Mouse (Mus musculus): ENCODE results near the gene Fzd9. TPM values are rescaled to one million over a fixed set of nuclear protein-coding genes. Genes with fewer than 3 reads are reported as not detected.

The Fzd9 gene
- 5.4 and 5.5 TPM in 2 replicates for polyA plus RNA-seq (2012; rRNA removed)

DNA sequence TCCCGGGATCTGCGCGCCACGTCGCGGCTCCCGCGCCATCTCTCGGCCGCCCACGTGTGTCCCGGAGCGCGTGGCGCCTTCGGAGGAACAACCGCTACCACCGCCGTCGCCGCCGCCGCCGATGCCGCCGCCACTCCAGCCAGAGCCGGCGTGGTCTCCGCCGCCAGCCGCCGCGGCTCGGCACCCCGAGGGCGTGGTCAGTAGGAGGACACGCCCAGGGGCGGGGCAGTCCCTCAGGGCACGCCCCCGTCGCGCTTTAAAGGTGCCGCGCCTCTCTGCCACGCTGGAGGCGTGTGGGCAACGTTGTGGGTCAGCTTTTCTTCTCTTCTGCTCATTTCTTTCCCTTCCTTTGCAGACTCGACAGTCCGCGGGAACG lies at the start of gene Fzd9:
TSS of gene Fzd9 (minus strand) at position 152 of the 376 bp plus-strand sequence.
- DNase-seq (ENCODE audit: extremely low spot score in 1 of 2, low spot score in 1 of 2): peak; percentile 28 to 86

GRCm38 (mm10) chr5:135292001-135292400 lies 41.0 kb upstream of the Fzd9 start:
- DNase-seq (ENCODE audit: extremely low spot score in 1 of 2, low spot score in 1 of 2): no peak

- DNase-seq (ENCODE audit: extremely low spot score in 1 of 2, low spot score in 1 of 2): no peak
Measured at GRCm38 (mm10) chr5:135291193-135291592, 40.2 kb upstream of the Fzd9 start.

- no peak for DNase-seq (ENCODE audit: extremely low spot score in 1 of 2, low spot score in 1 of 2)
Measured at GRCm38 (mm10) chr5:135290703-135291102, 39.7 kb upstream of the Fzd9 start.

DNA sequence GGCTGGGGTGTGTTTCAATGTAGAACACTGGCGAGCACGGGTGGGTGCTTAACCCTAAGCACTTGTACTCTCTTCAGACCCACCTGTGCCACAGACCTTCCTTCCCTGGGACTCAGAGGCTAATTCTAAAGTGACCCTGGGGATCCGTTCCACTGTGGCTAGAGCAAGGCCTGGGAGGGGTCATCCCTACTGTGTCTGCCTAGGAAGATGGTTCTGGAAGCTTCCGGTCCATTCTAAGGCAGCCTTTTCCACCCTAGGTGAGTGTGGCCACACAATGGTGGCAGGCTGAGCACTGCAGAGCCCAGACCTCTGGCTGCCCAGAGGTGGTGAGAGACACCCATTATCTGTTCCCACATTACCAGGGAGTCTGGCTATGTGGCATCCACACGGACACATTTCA lies 35.9 kb upstream of the Fzd9 start:
- DNase-seq (ENCODE audit: extremely low spot score in 1 of 2, low spot score in 1 of 2): no peak

GRCm38 (mm10) chr5:135286185-135286584 lies 35.2 kb upstream of the Fzd9 start:
- peak; percentile 20 to 85 for DNase-seq (ENCODE audit: extremely low spot score in 1 of 2, low spot score in 1 of 2)

DNA sequence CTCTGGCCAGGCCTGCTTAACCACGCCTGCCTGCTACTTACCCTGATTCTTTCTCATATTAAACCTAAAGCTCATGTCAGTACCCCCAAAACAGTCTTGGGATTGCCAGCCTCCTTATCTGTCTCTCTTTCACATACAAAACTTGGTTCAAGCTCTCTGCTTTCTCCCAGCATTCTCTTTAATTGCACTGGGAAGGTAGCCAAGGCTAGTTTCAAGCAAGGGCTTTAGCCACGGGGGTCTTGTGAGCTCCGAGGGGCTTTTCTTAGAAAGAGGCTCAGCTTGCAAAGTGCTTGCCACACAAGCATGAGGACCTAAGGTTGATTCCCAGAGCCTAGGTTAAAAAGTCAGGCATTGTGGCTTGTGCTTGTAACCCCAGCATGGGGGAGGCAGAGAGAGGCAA lies 34.2 kb upstream of the Fzd9 start:
- DNase-seq (ENCODE audit: extremely low spot score in 1 of 2, low spot score in 1 of 2): no peak

DNA sequence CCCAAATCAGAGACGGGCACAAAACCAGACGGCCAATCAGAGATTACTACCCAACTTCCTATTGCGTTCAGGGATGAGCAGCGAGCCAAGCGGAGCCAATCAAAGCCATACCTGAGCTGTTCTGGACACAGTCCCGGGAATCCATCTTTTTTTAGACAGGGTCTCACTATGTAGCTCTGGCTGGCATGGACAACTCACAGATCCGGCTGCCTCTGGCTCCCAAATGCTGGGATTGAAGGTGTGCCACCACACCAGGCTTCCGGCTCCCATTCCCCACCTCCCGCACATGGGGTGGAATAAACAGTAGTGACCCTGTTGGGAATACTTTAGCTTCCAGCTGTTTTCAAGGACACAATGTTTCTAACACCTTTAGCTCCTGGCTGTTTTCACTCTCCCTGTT lies 29.2 kb upstream of the Fzd9 start:
- DNase-seq (ENCODE audit: extremely low spot score in 1 of 2, low spot score in 1 of 2): no peak

DNA sequence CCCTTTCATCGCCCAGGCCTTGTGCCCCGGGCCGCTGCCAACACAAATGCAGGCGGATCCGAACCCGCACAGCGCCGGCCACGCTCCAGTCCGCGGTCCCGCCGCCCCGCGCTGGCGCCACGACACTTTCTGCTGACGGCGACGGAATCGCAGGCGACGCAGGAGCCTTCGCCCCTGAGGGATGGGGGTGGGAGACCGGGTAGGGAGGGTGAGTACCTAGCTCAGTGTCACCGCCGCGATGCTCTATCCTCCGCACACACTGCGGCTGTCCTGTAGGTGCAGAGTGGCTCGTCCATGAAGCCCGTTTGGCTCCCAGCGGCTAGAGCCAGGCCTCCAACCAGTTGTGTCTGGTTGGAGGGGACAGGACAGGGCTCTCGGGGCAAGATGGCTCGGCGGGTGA lies 25.6 kb upstream of the Fzd9 start:
- no peak for DNase-seq (ENCODE audit: extremely low spot score in 1 of 2, low spot score in 1 of 2)

DNA sequence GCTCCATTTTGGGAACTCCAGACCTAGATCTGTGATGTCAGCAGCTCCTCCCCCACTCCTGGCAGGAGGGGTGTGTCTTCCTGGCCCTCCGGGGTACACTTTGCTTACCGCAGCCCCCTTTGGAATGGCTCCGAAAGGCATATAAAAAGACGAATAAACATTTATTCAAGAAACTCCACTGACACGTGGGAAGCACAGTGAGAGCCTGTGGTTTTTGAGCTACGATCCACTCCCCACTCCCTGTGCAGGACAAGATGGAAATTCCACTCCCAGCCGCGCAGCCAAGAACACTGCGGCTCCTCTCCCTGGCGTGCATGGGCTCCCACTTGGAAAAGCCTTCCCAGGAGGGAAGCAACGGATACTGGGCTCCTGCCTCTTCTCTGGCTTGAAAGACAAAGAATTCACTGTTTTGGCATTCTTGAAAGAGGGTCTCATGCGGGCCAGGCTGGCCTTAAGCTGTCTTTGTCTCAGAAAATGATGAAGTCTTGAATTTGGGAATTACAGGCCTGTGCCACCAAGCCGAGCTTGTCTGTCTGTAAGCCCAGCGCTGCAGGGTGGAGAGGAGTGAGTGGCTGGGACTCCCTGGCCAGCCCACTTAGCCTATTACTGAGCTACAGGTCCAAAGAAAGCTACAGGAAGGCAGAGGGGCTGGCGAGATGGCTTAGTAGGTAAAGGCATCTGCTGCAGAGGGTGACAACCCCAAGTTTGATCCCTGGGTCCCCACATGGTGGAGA lies 23.8 kb upstream of the Fzd9 start:
- DNase-seq (ENCODE audit: extremely low spot score in 1 of 2, low spot score in 1 of 2): no peak

DNA sequence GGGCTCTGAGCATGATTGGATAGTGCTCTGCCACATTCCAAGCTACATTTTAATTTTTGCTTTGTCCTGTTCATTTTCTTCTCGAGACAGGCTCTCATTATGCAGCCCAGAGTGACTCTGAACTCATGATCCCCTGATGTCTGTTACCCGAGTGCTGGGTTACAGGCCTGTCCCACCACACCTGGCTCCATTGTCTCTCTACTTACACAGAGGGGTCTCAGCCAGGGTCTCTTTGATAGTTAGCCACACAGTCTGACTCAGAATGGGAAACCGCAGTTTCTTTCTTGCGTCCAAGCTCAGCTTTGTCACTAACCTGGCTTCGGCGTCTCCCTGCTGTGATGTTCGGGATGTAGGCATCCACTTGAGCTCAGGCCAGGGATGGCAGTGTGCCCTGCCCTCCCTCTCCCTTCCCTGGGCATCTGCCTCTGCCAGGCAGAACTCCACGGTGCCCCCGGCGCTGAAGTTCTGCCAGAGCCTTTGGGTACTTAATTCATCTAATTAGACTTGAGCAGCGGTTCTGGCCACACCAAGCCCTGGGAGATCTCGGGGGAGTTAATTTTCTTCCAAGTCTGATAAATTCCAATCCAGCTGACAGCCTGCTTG lies 20.6 kb upstream of the Fzd9 start:
- peak in 1 of 2 experiments; percentile 63 for DNase-seq (ENCODE audit: extremely low spot score in 1 of 2, low spot score in 1 of 2)

- no peak for DNase-seq (ENCODE audit: extremely low spot score in 1 of 2, low spot score in 1 of 2)
Measured at GRCm38 (mm10) chr5:135270361-135270760, 19.3 kb upstream of the Fzd9 start.

DNA sequence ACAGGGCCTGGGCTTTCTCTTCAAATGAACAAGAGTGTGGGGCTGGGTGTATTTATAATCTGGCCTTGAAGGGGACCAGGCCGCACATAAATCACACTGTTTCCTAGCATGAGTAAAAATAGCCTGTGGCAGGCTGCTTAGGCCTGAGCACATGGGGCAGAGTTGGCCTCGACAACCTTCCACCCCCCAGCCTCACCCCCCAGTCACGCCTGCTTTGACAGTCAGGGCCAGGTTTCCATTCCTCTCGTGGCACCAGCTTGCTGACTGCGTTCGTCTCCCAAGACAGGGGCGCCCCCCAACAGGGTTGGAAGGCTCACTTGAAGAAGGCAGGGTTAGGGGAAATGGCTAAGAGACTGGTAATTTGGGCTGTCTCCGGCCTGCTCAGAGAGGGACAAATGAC lies 18.4 kb upstream of the Fzd9 start:
- no peak for DNase-seq (ENCODE audit: extremely low spot score in 1 of 2, low spot score in 1 of 2)

DNA sequence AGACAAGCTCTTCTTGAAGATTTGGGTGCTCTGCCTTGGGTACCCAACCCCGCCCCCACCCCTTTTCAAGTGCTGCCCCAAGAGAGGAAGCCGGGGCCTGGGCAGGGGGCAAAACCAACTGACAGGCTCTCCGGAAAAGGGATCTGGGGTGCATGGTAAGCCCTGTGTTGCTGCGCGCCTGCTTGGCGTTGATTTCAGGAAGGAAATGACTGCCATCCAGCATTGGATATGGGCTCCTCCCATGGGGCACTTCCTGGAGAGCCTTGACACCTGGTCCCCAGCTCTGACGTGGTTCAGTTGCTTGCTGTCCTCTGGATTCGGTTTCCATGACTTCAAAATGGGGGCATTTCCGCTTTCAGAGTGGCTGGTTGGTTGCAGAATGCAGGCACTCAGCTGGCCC lies 13.5 kb upstream of the Fzd9 start:
- no peak for DNase-seq (ENCODE audit: extremely low spot score in 1 of 2, low spot score in 1 of 2)

DNA sequence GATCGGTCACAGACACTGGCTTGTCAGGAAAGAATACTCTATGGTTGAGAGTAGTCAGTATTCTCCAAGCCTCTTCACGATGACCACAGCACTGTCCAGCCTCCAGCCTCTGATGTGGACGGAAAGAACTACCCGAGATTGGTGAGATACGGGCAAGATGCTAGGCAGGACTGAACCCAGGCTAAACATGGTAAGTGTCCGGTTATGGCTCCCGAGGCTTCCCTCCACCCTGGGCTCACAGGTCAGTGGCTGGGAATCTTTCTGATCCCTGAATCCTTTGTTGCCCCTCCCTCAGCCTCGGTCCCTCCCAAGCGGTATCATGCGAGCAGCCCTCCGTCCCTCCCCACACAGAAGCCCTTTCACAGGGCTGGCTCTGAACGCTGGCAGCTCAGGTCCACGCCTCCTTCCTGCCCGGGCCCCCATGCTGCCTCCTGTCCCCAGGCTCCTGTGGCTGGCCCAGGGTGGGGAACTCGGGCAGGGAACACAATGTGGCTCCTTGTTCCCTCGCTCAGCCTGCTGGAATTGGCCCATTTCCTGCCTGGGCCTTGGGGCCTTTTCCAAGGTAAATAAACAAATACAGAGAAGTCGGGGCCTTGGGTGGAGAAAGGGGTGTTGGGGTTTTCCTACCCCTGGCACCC lies 13.0 kb upstream of the Fzd9 start:
- DNase-seq (ENCODE audit: extremely low spot score in 1 of 2, low spot score in 1 of 2): peak; percentile 39 to 60

GRCm38 (mm10) chr5:135258280-135259150 lies 7.5 kb upstream of the Fzd9 start:
- DNase-seq (ENCODE audit: extremely low spot score in 1 of 2, low spot score in 1 of 2): peak in 1 of 2 experiments; percentile 23

- no peak for DNase-seq (ENCODE audit: extremely low spot score in 1 of 2, low spot score in 1 of 2)
Measured at GRCm38 (mm10) chr5:135257559-135257958, 6.5 kb upstream of the Fzd9 start.

DNA sequence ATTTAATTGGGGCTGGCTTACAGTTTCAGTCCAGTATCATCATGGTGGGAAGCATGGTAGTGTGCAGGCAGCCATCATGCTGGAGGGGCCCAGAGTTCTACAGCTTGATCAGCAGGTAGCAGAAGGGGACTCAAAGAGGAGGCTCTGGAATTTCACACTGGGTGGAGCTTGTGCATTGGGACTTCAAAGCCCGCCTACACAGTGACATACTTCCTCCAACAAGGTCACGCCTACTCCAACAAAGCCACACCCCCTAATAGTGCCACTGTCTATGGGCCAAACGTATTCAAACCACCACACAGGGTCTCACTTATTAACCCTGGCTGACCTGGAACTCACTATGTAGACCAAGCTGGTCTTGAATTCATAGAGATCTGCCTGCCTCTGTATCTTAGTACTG lies 5.1 kb upstream of the Fzd9 start:
- no peak for DNase-seq (ENCODE audit: extremely low spot score in 1 of 2, low spot score in 1 of 2)

DNA sequence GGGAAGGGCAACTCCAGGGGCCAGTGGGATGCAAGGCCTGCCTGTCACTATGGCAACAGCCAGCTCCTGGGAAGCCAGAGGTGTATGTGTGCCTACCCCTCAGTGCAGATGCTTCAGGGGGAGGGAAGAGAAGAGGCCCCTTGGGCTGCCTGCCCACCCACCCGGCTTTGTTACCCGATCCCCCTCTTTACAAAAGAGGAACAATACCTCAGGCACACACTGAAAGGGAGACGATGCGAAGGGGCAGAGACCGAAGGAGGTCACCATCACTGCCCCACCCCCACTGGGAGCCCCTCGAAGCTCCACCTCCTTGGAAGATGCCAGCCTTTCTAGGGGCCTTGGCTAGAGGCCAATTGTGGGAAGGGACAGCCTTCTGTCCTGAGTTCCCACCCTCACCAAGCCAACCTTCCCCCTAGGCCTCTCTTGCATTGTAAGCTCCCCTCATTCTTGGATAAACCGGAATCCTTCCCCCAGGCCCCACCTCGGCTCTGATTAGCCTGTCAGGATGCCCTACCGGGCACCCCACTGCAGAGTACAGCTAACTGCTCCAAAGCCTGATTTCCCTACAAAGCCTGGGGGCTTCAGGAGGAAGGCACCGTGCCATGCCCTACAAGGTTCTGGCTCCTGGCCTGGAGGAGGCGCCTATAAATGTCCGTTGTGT lies 2.8 kb upstream of the Fzd9 start:
- no peak for DNase-seq (ENCODE audit: extremely low spot score in 1 of 2, low spot score in 1 of 2)
